ENCODE assay signal across 8 mouse cellular contexts in the genomic region with DNA sequence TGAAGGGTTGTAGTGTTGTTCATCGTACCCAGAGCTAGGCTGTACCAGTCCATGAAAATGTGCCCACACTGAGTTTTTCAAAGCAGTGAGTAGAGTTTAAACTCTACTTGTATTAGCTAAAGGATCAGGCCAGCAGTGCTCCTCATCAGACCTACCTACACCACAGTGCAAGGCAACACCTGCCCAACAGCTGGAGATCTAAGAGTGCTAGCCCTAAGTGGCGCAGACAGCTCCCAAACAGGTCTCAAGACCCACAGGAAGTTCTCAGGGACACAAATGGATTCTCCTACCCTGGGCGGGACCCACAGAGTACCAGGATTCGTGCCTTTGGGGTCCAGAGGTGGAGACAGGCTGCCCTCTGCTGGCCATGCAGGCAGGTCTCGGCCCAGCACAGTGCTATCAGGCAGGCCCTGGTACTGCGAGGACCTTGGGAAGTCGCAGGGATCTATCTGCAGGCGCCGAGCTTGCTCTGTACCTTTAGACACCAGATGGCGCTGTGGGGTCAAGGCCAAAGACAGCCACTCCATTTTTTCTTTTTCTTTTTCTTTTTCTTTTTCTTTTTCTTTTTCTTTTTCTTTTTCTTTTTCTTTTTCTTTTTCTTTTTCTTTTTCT. TPM values are rescaled to one million over a fixed set of nuclear protein-coding genes. Genes with fewer than 3 reads are reported as not detected.
DNase-seq lines count a peak whose midpoint lies in the region; ATAC-seq and TF ChIP-seq lines count a peak whose summit lies in the region.

No protein-coding gene starts in this region.

- no peak overlapping the region for H3K9ac ChIP-seq in embryonic facial prominence, embryonic 14.5 days (ENCODE audit: low read depth, low read length)
- H3K9ac ChIP-seq in limb, embryonic 13.5 days = no peak overlapping the region
- no peak overlapping the region for H3K9ac ChIP-seq in midbrain, postnatal 0 days (replicated peaks; ENCODE audit: low read length, poor library complexity, severe bottlenecking)

- peak; percentile 86 for TF ChIP-seq CTCF in bone marrow, adult 2 months (IDR thresholded peaks at IDR 0.05; ENCODE audit: control insufficient read depth, insufficient read depth, low read length)
- peak; percentile 96 for TF ChIP-seq CTCF in midbrain, postnatal 0 days (IDR thresholded peaks at IDR 0.05)

- peaks cover 33% of the 10 kb centered on the region for H3K36me3 ChIP-seq in embryonic facial prominence, embryonic 14.5 days (ENCODE audit: control insufficient read depth, insufficient read depth, low read length)
- H3K36me3 ChIP-seq in limb, embryonic 13.5 days = peaks cover 43% of the 10 kb centered on the region
- H3K36me3 ChIP-seq in midbrain, postnatal 0 days (ENCODE audit: insufficient read depth, low read length) = no peaks in the 10 kb centered on the region

- H3K27ac ChIP-seq in bone marrow, adult 2 months (ENCODE audit: control insufficient read depth, insufficient read depth, low read depth, low read length, poor library complexity) = no peak overlapping the region
- H3K27ac ChIP-seq in embryonic facial prominence, embryonic 14.5 days (replicated peaks; ENCODE audit: low read depth, low read length) = 0 out of 2 replicates have a peak overlapping the region, but pooled peaks have one; percentile 6
- peak overlapping the region; percentile 28; the same call in 1 of the 2 replicates for H3K27ac ChIP-seq in limb, embryonic 13.5 days
- no peak overlapping the region for H3K27ac ChIP-seq in midbrain, postnatal 0 days (ENCODE audit: low read depth, low read length)

- H3K4me1 ChIP-seq in bone marrow, adult 2 months (ENCODE audit: control insufficient read depth, insufficient read depth, low read length) = no peaks in the 10 kb centered on the region
- 0 out of 2 replicates have a peak, but pooled peaks cover 3% of the 10 kb centered on the region for H3K4me1 ChIP-seq in embryonic facial prominence, embryonic 14.5 days (ENCODE audit: control insufficient read depth, insufficient read depth, low read length)
- H3K4me1 ChIP-seq in limb, embryonic 13.5 days = peaks cover 10% of the 10 kb centered on the region
- no peaks in the 10 kb centered on the region for H3K4me1 ChIP-seq in midbrain, postnatal 0 days (ENCODE audit: insufficient read depth, low read length)

- H3K27me3 ChIP-seq in embryonic facial prominence, embryonic 14.5 days (replicated peaks; ENCODE audit: control insufficient read depth, insufficient read depth, low read length) = no peaks in the 10 kb centered on the region
- H3K27me3 ChIP-seq in limb, embryonic 13.5 days = no peaks in the 10 kb centered on the region
- no peaks in the 10 kb centered on the region for H3K27me3 ChIP-seq in midbrain, postnatal 0 days (ENCODE audit: insufficient read depth, low read length)

- peak; percentile 89 for DNase-seq in A20 (ENCODE audit: low read depth, low spot score)
- peak; percentile 97 for DNase-seq in embryonic facial prominence, embryonic 14.5 days (ENCODE audit: low spot score)
- peak; percentile 89 to 93 for DNase-seq in heart, adult 9 months (ENCODE audit: low spot score in 2 of 2)
- peak; percentile 96 for DNase-seq in kidney, adult 9 months
- peak; percentile 95 for DNase-seq in midbrain, postnatal 0 days (ENCODE audit: low spot score)
- peak; percentile 73 to 91 for DNase-seq in spleen, postnatal 10 days (ENCODE audit: low spot score in 2 of 2)

- ATAC-seq in embryonic facial prominence, embryonic 14.5 days (ENCODE audit: low read depth) = peak; percentile 99
- ATAC-seq in limb, embryonic 13.5 days (ENCODE audit: low FRiP score, low read depth) = peak; percentile 97
- peak; percentile 97 for ATAC-seq in midbrain, postnatal 0 days (ENCODE audit: low FRiP score)

- H3K4me2 ChIP-seq in embryonic facial prominence, embryonic 14.5 days (ENCODE audit: low read depth, low read length) = no peak overlapping the region
- no peak overlapping the region for H3K4me2 ChIP-seq in limb, embryonic 13.5 days (replicated peaks)
- no peak overlapping the region for H3K4me2 ChIP-seq in midbrain, postnatal 0 days (ENCODE audit: low read depth, low read length, poor library complexity, severe bottlenecking)

- 13% methylated on average over 10 of the region's 10 CpGs for WGBS in bone marrow, adult 2 months
- 13% methylated on average over 9 of the region's 10 CpGs for WGBS in embryonic facial prominence, embryonic 14.5 days
- 12% methylated on average over 10 of the region's 10 CpGs for WGBS in limb, embryonic 13.5 days
- 14% methylated on average over 10 of the region's 10 CpGs for WGBS in midbrain, postnatal 0 days

- H3K4me3 ChIP-seq in bone marrow, adult 2 months (replicated peaks; ENCODE audit: control insufficient read depth, low read depth, low read length) = no peak overlapping the region
- no peak overlapping the region for H3K4me3 ChIP-seq in embryonic facial prominence, embryonic 14.5 days (ENCODE audit: low read depth, low read length)
- no peak overlapping the region for H3K4me3 ChIP-seq in limb, embryonic 13.5 days
- no peak overlapping the region for H3K4me3 ChIP-seq in midbrain, postnatal 0 days (ENCODE audit: low read depth, low read length)

- no peaks in the 10 kb centered on the region for H3K9me3 ChIP-seq in embryonic facial prominence, embryonic 14.5 days (ENCODE audit: control insufficient read depth, low read length)
- no peaks in the 10 kb centered on the region for H3K9me3 ChIP-seq in limb, embryonic 13.5 days
- no peaks in the 10 kb centered on the region for H3K9me3 ChIP-seq in midbrain, postnatal 0 days (ENCODE audit: low read length)

- TF ChIP-seq POLR2A in bone marrow, adult 2 months (IDR thresholded peaks at IDR 0.05; ENCODE audit: borderline replicate concordance, control insufficient read depth, low read depth, low read length) = no peak

RNA-seq across cellular contexts. Expression of gene Phlda3, which starts 13.1 kb away (rescaled TPM):
- 7.6 TPM in 1 of 2 replicates, not detected in the other for polyA plus RNA-seq in bone marrow, adult 2 months (2011; ENCODE audit: insufficient read depth, insufficient read length, low replicate concordance, missing spikeins)
- polyA plus RNA-seq in embryonic facial prominence, embryonic 14.5 days (2014; fragmentation: Nextera tagmentation; extraction: Ambion mirVana) = 80.1 and 90.4 TPM in 2 replicates
- 56.6 and 62.8 TPM in 2 replicates for polyA plus RNA-seq in limb, embryonic 13.5 days (2015; fragmentation: Nextera tagmentation; extraction: Ambion mirVana)
- total RNA-seq in midbrain, postnatal 0 days (2014; rRNA removed) = 45.1 and 54.4 TPM in 2 replicates
- 48.5 and 48.9 TPM in 2 replicates for polyA plus RNA-seq in midbrain, postnatal 0 days (2015; fragmentation: Nextera tagmentation; extraction: Ambion mirVana)

RNA-seq across cellular contexts. Expression of gene Tnni1, which starts 26.4 kb away (rescaled TPM):
- not detected in 2 replicates for polyA plus RNA-seq in bone marrow, adult 2 months (2011; ENCODE audit: insufficient read depth, insufficient read length, low replicate concordance, missing spikeins)
- polyA plus RNA-seq in embryonic facial prominence, embryonic 14.5 days (2014; fragmentation: Nextera tagmentation; extraction: Ambion mirVana) = 637 and 738 TPM in 2 replicates
- 241 and 246 TPM in 2 replicates for polyA plus RNA-seq in limb, embryonic 13.5 days (2015; fragmentation: Nextera tagmentation; extraction: Ambion mirVana)
- total RNA-seq in midbrain, postnatal 0 days (2014; rRNA removed) = 2.2 TPM in 1 of 2 replicates, not detected in the other
- 0.57 and 0.70 TPM in 2 replicates for polyA plus RNA-seq in midbrain, postnatal 0 days (2015; fragmentation: Nextera tagmentation; extraction: Ambion mirVana)

RNA-seq across cellular contexts. Expression of gene Csrp1, which starts 33.0 kb away (rescaled TPM):
- 61.5 and 109 TPM in 2 replicates for polyA plus RNA-seq in bone marrow, adult 2 months (2011; ENCODE audit: insufficient read depth, insufficient read length, low replicate concordance, missing spikeins)
- 112 and 119 TPM in 2 replicates for polyA plus RNA-seq in embryonic facial prominence, embryonic 14.5 days (2014; fragmentation: Nextera tagmentation; extraction: Ambion mirVana)
- polyA plus RNA-seq in limb, embryonic 13.5 days (2015; fragmentation: Nextera tagmentation; extraction: Ambion mirVana) = 74.0 and 77.5 TPM in 2 replicates
- 48.1 and 64.3 TPM in 2 replicates for total RNA-seq in midbrain, postnatal 0 days (2014; rRNA removed)
- 21.6 and 25.1 TPM in 2 replicates for polyA plus RNA-seq in midbrain, postnatal 0 days (2015; fragmentation: Nextera tagmentation; extraction: Ambion mirVana)

Comparison
In these comparisons a context has a peak if more than half of its experiments do, and no peak if none do; other contexts are left out.
1. H3K27ac ChIP-seq: peak in embryonic facial prominence, embryonic 14.5 days (single experiment) and limb, embryonic 13.5 days (single experiment); none in bone marrow, adult 2 months (single experiment) and midbrain, postnatal 0 days (single experiment).
2. RNA of gene Tnni1, which starts 26.4 kb away (polyA plus RNA-seq): 637 to 738 TPM in embryonic facial prominence, embryonic 14.5 days and 241 to 246 TPM in limb, embryonic 13.5 days; 0.57 to 0.70 TPM in midbrain, postnatal 0 days and not detected in bone marrow, adult 2 months; every median in the first group is over 100 times any median in the second.
3. Peak in every context shown above with its lines, with median percentiles within 50 percentile points of each other: DNase-seq and ATAC-seq.